Mouse (Mus musculus): ENCODE results near the gene Msh4.

The Msh4 gene

DNA sequence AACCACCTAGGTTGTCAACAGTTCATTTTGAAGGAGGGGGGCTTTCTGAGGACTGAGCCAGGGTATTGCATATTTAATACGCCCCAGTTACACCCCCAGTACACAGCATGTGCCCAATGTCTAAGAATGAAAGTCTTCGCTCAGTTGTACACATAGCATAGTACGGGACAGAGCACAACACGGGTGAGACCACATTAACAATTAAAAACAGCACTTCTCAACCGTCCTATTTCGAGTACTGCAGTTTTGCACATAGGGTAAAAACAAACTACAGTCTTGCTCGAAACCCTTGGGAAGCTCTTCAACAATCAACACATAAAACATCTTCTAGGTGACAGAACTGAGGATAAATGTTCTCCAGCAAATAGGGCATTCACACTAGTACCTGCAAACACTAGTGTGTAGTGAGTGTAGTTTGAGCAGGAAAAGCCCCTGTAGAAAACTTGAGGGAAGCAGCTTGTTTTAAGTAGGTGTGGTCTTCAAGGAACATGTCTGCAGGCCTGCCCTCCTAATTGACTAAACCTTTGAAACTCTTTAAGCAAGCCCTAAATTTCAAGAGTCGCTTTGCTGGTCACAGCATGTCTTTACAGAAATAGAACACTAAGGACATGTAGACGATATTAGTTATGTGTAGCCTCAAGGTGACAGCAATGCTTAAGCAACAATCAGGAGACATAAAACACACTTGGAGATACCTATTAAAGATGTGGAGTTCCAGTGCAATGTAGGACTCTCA, at the start of gene Msh4:
Gene Msh4 (minus strand): TSS at position 3 of the 736 bp plus-strand sequence.
- DNase-seq (ENCODE audit: low spot score) = no peak

DNA sequence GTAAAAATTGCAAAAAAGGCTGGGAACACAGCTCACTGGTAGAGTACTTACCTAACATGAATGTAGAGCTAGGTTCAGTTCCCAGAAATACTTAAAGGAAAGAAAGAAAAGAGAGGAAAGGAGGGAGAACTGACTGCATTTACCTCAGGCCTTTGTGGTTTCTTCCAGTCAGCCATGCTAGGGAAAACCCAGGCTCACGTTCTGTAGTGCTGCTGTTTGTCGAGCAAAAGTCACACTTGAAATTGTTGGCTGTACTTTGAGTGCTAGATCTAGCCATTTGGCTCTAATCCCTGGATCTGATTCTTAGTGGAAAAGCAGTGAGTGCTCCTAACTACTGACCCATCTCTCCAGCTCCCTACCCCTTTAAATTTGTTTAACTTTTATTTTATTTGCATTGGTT, 42.2 kb upstream of the Msh4 start:
- DNase-seq (ENCODE audit: low spot score) = no peak

DNA sequence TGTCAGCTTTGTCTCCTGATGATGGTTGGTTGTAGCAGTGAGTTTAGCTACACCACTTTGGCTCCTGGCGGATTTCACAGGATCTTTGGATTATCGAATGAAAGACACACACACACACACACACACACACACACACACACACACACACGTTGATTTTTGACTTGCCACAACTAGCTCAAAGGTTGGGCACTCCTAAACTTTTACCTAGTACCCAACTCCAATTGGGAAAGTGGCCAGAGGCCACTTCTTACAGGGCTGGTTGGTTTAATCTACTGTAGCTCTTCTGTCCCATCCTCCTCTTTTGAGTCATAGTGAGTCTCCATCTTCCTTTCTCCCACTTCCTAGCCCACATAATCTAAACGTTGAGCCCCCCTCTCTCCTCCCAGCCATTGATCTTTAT, 41.3 kb upstream of the Msh4 start:
- DNase-seq (ENCODE audit: low spot score) = no peak

DNA sequence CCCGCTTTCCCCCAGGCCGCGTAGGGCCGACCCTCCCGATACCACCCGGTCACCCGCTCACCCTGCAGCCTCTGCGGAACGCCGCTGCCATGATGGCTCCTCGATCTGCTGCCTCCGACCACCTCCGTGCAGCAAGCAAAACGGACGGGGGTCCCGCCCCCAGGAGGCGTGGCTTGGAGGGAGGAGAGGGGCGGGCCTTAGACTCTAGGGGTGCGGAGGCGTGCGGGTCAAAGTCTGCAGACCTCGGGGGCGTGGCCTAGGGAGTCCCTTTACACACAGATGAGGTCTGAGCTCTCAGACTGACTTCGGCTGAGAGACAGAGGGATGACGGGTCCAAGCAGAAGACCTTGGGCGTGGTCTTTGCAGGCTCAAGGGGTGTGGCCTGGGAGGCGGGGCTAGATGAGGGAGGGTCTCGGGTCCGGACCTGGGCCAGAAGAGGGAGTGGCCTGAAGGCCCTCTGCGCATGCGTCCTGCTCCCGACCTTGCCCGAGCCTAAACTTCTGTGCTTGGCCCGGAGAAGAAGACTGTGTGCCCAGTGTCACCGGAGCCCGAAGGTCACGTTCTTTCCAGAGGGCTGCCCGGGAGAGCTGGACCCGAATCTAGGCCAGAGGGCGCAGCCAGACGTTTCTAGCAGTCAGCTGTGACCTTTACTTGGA, 38.5 kb upstream of the Msh4 start, which contains the start of gene Acadm:
Gene Acadm (minus strand): TSS at position 298 of the 656 bp plus-strand sequence.
- DNase-seq (ENCODE audit: low spot score) = peak; percentile 97

DNA sequence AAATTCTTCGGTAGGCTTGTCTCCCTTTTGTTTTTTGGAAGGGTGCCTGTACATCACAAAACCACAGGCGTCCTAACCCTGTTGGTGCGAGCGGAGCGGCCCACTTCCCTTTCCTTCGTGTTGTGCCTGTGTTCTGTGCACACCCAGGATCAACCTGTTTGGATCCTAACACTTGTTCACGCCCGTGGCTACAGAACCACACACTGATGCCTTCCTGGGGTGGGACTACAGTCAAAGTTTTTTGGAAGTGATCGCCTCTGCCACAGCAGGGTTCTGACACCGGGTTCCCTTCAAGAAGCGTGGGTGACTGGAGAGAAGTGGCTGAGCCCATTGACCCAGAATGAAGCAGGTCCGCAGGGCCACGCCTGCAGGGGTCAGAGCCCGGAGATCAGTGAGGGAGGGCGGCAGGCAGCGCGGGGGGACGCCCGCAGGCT, 38.0 kb upstream of the Msh4 start:
- DNase-seq (ENCODE audit: low spot score) = no peak

DNA sequence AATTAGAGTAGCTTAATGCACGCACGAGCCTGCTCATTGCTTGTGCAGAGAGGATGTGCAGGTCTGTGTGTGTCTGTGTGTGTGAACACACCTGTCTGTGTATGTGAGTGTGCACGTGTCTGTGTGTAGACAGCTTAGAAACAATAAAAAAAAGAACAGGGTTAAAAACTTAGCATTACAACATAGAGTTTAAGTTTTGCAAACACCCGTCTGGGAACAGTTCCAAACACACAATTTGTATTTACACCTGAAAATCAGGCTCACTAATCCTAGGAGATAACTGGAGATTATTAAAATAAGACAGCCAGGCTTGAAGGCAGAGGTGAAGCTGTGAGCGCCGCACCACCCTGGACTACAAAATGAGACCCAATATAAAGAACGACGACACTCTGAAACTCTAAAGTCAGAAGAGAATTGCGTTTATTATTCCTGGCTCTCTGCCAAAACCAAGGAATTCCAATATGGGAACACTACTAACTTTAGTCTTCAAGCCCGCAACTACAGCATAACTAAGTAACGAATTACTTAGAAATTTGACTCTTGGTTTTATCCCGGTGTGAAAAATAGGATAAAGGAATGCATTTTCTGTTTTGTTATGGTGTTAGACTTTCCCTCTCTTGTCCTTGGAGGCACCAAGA, 37.2 kb upstream of the Msh4 start:
- no peak for DNase-seq (ENCODE audit: low spot score)

DNA sequence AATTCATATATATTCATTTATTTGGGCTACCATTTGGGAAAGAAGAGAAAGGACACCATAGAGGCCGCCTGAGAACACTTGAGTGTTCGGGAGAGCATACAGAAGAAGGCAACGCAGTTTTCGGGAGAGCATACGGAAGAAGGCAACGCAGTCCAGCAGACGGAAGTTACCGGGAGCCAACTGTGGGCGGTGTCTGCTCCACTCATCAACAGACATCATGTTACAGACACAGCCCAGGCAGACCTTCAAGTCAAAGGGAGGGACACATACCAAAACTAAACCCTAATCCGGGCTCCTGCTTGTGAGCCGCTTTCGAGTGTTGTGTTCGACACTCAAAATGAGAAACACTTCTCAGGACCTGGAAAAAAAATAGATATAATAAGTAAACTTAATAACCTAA, 35.7 kb upstream of the Msh4 start:
- DNase-seq (ENCODE audit: low spot score) = no peak

DNA sequence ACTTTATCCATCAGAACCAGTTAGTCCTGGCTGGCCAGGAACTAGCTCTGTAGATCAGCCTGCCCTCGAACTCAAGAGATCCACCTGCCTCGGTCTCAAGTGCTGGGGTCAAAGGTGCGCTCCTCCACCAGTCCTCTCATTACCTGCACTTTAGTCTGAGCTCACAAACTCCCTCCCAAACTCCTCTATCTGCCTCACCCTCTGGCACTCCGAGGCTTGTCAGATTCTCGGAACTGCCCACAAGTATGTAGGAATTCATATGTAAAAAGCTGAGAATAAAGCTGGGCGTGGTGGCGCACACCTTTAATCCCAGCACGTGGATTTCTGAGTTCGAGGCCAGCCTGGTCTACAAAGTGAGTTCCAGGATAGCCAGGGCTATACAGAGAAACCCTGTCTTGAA, 34.5 kb upstream of the Msh4 start:
- DNase-seq (ENCODE audit: low spot score) = no peak

DNA sequence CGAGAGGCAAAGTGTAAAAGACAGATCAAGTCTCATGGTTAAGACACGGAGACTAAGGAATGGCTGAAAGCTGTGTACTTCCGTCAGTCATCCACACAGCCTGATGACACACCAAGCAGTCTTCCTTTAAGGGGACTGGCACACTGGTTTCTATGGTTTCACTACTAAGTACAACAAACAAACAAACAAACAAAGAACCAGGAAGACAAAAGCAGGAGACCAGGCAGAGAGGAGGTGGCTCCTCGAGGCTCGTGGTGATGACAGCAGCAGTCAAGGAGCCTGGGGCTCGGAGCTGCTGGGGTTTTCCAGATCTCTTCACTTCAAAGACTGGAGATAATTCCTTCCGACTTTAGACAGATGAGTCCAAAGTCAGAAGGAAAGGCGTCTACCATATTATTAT, 34.1 kb upstream of the Msh4 start:
- DNase-seq (ENCODE audit: low spot score) = no peak

DNA sequence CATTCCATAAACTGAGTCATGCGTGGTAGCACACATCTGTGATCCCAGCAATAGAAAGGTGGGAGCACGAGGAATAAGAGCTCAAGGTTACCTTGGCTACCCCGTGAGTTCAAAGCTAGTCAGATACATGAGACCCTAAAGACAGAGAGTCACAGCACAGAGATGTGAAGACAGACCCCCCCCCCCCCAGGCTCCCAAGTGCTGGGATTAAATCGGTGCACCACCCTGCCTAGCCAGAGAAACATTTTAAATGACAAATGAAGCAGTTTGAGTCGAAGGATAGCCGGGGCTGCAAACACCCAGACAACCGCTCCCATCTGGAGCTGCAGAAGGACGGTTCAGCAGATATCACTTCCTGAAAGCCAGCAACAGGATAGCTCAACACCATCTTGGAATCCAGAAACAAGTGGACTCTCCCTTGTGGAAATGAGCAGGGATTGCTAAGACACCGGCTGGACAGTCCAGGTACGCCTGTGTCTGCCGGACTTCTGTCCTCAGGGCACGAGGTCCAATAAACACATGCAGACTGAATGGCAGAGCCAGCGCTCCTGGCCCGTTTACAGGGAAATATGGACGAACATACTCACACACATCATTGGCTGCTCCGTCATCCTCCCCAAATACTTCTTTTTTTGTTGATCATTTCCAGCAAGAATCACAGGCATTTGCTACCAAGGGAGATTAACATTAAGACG, 31.3 kb upstream of the Msh4 start:
- no peak for DNase-seq (ENCODE audit: low spot score)

DNA sequence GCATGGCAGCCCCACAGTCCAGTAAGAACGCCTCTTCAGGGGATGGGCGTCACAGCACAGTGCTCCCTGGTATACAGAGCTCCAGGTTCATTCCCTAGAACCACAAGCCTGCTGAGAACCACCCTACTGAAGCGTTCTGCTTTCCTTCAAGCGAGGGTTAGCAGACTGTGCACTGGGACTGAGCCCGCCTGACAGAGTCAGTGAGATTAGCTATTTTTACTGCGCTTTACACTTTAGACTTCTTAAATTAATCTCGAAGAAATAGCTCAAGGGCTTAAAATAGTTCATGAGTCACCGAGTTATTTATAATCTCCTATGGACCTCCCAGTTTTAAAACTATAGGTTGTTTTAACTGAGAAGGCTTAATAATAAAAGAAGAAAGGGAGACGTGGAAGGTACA, 29.9 kb upstream of the Msh4 start:
- no peak for DNase-seq (ENCODE audit: low spot score)

DNA sequence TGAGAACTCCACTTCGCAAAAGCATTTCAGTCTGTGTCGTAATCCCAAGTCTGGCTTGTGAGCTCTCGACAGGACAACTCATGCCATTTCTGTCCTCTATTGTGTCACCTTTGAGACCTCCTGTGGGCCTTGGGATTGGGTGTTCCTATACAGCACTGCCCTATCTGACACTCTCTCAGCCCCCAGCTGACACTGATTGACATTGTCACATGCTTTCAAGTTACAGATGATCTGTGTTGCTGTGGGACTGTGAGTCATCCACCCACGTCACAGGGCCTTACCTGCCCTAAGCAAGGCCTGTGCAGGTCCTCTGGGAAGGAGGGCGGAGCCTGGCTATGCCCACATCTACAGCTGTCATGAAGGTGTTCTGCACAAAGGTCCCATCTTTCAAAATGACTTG, 26.5 kb upstream of the Msh4 start:
- DNase-seq (ENCODE audit: low spot score) = no peak

DNA sequence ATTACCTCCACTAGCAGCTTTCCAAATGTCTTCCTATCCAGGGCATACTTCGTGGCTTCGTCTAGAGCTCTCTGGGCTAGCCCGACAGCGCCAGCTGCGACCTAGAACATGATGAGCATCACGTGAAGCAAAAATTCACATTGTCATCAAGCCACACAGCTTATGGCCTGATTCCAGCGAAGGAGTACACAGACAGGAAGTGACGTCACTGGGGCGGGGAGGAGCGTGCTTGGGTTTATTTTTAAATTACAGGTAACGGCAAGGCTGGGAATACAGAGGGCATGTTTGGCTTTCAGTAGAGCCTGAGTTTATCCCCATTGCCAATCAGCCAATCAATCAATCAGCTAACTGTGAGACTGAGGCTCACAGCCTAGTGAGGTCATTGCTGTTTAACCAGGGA, 23.6 kb upstream of the Msh4 start:
- DNase-seq (ENCODE audit: low spot score) = no peak

DNA sequence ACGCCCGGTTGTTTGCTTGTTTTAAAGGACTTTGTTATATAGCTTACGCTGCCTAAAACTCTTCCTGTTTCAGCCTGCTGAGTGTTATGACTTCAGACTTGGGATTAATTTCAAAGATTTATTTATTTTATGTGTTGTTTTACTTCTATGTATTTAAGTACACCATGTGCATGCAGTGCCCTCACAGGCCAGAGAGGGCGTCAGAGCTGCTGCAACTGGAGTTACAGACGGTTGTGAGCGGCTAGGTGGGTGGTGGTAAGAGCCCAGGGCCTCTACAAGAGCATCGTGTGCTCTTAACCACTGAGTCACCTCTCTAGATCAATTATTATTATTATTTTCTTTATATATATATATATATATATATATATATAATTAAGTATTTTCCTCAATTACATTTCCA, 20.4 kb upstream of the Msh4 start:
- no peak for DNase-seq (ENCODE audit: low spot score)

DNA sequence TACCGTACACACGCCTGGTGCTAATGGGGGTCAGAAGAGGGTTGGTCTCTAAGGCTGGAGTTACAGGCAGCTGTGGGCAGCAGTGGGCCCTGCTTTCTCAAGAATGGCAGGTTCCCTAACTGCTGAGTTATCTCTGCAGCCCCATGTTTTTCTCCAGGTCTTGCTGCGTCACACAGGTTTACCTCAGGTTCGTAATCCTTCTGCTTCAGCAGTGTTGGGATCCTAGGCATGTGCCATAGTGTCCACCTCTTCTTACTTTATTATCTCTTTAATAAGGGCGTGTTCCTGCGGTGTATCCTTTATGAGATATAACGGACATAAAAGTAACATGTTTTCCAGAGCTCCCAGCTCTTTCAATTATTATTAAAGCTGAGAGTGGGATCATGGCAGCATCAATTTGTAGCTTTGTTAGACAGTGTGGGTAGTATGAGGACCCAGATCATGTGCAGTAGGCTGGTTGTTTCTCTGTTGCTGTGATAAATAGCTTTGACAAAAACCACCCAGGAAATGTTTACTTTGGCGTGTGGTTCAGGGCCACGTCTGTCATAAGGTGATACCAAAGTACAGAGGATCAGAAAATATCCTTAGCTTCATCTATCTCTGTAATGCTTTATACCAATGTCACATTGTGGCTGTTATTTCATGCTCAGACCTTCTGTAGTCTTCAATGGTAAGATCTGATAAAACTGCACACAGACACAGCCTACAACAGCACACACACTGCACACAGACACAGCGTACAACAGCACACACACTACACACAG, 15.4 kb upstream of the Msh4 start:
- DNase-seq (ENCODE audit: low spot score) = no peak

DNA sequence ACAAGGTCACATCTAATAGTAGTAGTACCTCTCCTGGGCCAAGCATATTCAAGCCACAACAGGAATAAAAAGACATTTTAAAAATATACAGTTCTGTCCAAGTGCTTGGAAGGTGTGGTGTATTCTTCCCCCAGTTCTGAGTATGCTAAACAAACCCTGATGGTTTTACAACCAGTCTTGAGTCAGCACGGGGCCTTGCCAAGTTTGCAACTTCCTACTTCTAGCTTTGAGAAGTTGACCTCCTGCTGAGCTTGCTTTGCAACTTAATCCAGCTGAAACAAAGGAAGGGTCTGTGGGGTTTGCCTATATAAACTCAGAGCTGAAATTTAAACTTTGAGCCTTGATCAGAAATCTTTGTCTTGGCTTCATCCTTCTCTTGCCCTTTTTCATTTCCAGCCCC, 11.3 kb upstream of the Msh4 start:
- DNase-seq (ENCODE audit: low spot score) = no peak

DNA sequence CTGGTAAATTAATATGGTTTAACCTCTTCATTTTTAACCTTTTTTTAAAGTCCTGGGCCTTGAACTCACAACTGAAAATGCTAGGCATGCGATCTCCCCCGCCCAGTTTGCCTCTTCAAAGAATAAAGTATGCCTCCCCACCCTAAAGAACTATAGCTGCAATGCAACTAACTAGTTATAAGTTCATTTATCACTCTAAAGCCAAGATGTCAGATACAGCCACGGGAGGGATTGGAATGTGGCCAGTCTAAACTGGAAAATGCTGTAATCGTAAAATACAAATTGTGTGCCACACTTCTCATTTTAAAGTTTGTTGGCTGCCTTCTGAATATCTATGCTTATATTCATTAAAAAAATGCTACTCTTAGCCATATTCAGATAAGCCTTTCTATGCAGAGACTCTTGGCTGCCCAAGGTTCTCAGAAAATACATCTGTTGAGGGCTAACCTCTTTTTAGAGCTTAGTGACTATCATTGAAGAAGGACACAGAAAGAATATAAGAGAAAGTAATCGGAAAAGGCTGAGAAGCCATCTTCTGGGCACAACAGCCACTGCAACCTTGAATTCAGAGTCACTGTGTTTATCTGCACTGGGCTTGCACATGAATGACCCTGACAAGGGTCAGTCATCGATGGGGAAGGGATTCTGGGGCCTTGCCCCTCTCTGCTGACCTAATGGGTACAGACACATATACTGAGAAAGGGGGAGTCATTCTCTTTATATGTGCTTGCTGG, 7.7 kb upstream of the Msh4 start:
- no peak for DNase-seq (ENCODE audit: low spot score)

DNA sequence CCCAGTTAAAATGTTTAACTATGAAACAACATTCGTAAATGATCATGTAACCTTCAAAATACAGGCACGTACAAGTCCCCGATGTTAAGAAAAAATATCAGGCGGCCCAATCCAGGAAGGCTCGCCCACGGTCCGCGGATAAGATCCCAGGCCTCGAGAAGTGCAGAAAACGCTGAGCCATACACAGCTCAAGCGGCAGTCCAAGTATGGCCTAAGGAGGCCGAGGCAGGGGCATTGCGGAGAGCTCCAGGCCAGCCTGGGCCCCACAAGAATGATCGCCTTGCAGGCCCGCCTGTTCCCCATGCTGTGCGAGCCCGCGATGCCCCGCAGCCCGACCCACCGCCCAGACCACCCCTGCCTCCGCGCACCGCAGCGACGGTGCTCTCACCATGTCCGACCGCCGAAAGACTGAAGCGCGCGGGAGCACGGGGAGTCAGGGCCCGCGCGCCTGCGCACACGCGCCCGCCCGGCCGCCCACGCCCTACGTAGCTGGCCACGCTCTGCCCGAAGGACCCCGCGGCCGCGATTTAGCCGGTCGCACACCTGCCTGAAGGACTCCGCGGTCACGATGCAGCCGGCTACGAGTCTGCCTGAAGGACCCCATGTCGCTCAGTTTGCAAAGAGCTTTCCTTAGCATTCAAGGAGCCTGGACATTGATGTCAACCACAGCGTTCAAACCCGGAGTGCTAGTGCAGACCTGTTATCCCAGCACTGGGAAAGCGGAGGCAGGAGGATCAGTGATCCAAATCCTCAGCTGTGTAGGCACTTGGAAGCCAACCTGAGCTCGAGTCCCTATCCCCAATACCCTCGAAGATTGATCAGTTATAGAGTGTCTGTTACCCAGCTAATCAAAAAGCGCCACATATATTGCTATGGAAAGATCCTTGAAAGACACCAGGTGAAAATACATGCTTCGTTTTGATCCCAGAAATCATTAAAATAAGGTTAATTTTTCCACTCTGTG, 6.9 kb upstream of the Msh4 start, which contains the start of gene Rabggtb:
Gene Rabggtb (minus strand): TSS at position 464 of the 964 bp plus-strand sequence.
- DNase-seq (ENCODE audit: low spot score) = peak; percentile 94

DNA sequence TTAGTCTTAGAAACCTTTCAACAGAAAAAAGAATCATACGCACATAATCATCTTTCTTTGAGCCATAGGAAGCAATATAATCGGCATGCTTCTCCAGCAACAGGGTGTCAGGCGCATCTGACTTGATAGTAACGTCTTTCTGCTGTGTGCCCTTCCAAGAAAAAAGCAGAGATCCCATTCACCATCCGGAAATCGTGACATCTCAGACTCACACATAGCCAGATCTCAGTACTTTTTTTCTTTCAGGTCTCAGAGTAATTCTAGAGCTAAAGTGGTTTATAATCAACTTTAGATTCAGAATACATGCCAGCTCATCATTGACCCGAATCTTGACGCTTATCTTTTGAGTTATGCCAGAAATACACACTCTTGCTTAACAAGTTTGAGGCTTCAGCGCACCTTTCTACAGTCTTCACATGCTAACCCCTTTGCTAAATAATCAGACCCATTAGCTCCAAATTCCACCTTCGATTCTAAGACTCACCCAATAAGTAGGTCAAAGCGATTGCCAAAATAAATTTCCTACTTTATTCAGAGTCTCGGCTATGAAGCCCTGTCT, 6.0 kb upstream of the Msh4 start:
- no peak for DNase-seq (ENCODE audit: low spot score)

Data from ovary, postnatal 14 days (tissue).